Mouse (Mus musculus) forebrain, embryonic 16.5 days (tissue): Measurements from ENCODE around the gene Acp6. TPM values are rescaled to one million over a fixed set of nuclear protein-coding genes. Genes with fewer than 3 reads are reported as not detected.

Experiments used
- ATAC-seq: fragments of 200-750 bp; cut with Nextera tagmentation; 2 replicates; pipeline ENCODE4 v1.8.0; 2017; ENCODE audit warnings: mild to moderate bottlenecking, moderate library complexity
- H3K27ac ChIP-seq: fragments of 300-500 bp; sonication (generic); 2 replicates; pipeline ENCODE4 v1.5.1; 2014; ENCODE audit warnings: low read length, control low read depth
- H3K27me3 ChIP-seq: fragments of 300-500 bp; sonication (generic); replicated peaks from 2 replicates; pipeline ENCODE4 v1.6.1; 2014; ENCODE audit warnings: low read length; ENCODE audit not compliant: control insufficient read depth, insufficient read depth
- H3K36me3 ChIP-seq: fragments of 300-500 bp; sonication (generic); 2 replicates; pipeline ENCODE4 v1.6.1; 2014; ENCODE audit not compliant: control insufficient read depth, insufficient read depth
- H3K4me1 ChIP-seq: fragments of 300-500 bp; sonication (generic); replicated peaks from 2 replicates; pipeline ENCODE4 v1.6.1; 2014; ENCODE audit warnings: low read length; ENCODE audit not compliant: control insufficient read depth, insufficient read depth
- H3K4me2 ChIP-seq: fragments of 300-500 bp; sonication (generic); 2 replicates; pipeline ENCODE4 v1.6.1; 2014; ENCODE audit warnings: mild to moderate bottlenecking, low read length, control low read depth
- H3K4me3 ChIP-seq: fragments of 300-500 bp; sonication (generic); replicated peaks from 2 replicates; pipeline ENCODE4 v1.5.1; 2014; ENCODE audit warnings: mild to moderate bottlenecking, low read length, control low read depth
- H3K9ac ChIP-seq: fragments of 300-500 bp; sonication (generic); replicated peaks from 2 replicates; pipeline ENCODE4 v1.6.1; 2014; ENCODE audit warnings: low read depth, low read length, control low read depth
- H3K9me3 ChIP-seq: fragments of 300-500 bp; sonication (generic); 2 replicates; pipeline ENCODE4 v1.6.1; 2016; ENCODE audit warnings: low read length; ENCODE audit not compliant: control insufficient read depth
- WGBS: fragments of 180-500 bp; shearing (Covaris S2); extraction: QIAGEN DNeasy Blood & Tissue Kit; methylation state at CpG from one replicate; pipeline ENCODE4 v1.1.7; 2014; 5-methylcytosine and 5-hydroxymethylcytosine counted together
- polyA plus RNA-seq: library from polyadenylated mRNA; unstranded; fragments of >200 nt; fragmentation: Nextera tagmentation; extraction: Ambion mirVana; gene quantifications from 2 replicates; pipeline ENCODE4 v1.2.1, GENCODE M21; 2015

Gene Acp6
- polyA plus RNA-seq, 1 experiment from 2014 or later = 29.4 TPM

DNA sequence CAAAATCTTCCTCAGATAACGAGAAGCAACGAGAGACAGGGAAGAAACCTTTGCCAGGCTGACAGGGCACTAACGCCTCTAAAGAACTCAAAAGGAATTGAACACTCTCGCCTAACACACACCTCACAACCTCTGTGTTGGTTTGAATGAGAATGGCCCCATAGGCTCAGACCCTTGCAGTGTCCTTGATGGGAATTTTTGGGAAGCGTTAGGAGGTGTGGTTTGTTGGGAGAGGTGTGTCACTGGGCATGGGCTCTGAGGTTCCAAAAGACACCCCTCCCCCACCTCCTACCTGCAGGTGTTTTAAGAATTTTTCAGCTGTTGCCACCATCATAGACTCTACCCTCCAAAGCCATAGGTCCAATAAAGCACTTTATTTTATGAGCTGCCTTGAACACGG lies 20.3 kb downstream of the Acp6 start:
- Histone ChIP-seq H3K36me3 (no peaks in the 10 kb centered on the region), H3K4me2 (no peak overlapping the region), H3K4me3 (no peak overlapping the region), H3K9me3 (no peaks in the 10 kb centered on the region), H3K9ac (no peak overlapping the region), H3K27me3 (no peaks in the 10 kb centered on the region), H3K4me1 (no peaks in the 10 kb centered on the region), H3K27ac (no peak overlapping the region)
- ATAC-seq = no peak
- WGBS = 65% methylated on average over 6 of the region's 6 CpGs

DNA sequence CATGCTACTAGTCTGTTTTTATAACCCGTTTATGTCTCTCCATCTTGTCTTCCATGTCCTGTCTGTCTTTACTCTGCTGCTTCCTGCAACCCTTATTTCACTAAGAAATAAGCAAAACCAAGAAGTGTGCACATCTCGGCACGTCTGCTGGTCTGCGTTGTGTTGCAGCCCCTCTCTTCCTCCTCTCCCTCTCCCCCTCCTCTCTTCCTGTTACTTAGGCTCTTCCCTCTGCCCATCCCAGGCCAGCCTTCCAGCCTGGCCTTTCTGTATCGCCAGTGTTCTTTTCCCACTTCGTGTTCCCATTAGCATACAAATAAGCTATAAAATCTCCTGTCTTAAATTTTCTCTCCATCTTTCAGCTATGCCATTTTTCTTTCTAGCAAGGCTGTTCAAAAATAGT lies 21.9 kb downstream of the Acp6 start:
- ATAC-seq = no peak
- no peak overlapping the region for H3K4me3 ChIP-seq
- H3K4me2 ChIP-seq = no peak overlapping the region
- no peaks in the 10 kb centered on the region for H3K27me3 ChIP-seq
- H3K9me3 ChIP-seq = no peaks in the 10 kb centered on the region
- 56% methylated on average over 6 of the region's 6 CpGs for WGBS
- H3K27ac ChIP-seq = no peak overlapping the region
- no peaks in the 10 kb centered on the region for H3K36me3 ChIP-seq
- no peak overlapping the region for H3K9ac ChIP-seq
- no peaks in the 10 kb centered on the region for H3K4me1 ChIP-seq

DNA sequence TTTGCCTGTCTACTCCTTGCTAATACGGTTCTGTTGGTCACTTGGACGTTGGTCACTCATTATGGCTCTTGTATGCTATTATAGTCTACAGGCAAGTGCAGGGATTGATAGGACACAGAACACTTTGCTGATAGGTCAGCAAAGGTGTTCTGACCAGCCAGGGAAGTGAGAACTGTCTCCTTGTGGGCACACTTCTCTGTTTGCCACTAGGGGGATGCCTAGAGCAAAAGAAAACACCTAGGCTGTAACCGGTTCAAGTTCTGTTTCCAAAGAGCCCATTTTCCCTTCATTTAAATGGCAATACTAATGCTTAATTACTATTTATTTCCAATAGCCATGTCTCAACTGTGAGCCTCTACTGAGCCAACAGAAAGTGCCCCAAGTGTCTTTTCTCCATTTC lies 25.2 kb downstream of the Acp6 start:
- no peaks in the 10 kb centered on the region for H3K36me3 ChIP-seq
- ATAC-seq = no peak
- H3K27ac ChIP-seq = no peak overlapping the region
- no peaks in the 10 kb centered on the region for H3K9me3 ChIP-seq
- no peak overlapping the region for H3K4me3 ChIP-seq
- H3K4me1 ChIP-seq = no peaks in the 10 kb centered on the region
- H3K27me3 ChIP-seq = no peaks in the 10 kb centered on the region
- H3K4me2 ChIP-seq = no peak overlapping the region
- 53% methylated on average over 3 of the region's 3 CpGs for WGBS
- H3K9ac ChIP-seq = no peak overlapping the region

DNA sequence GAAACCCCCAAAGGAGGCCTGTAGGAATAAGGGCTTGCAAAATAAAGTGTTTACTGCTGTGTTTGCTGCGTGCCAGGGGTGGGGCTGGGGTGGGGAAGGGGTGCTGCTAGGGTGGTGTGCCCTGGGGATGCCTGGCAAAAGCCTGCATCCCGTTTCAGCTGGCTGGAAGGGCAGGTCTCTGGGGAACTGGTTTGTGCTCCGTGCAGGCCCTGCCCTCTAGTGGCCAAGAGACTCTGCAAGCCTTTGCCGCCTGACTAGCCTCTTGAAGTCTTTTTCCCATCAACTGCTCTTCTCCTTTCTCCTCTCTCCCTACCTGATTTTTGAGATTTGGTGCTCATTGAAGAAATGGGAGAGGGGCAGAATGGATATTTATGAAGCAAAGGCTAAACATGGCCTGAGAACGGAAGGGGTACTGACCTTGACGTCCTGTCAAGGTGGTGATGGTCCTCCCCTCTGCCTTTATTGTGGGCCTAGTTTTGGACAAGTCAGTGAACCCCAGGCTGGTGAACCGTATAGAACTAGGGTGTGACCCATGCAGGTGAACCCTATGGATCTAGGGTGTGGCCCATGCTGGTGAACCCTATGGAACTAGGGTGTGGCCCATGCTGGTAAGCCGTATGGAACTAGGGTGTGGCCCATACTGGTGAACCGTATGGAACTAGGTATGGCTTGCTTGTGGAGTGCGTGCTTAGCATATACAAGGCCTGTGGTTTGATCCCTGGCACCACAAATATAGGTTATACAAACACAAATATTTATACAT lies 26.7 kb downstream of the Acp6 start:
- Histone ChIP-seq H3K4me3 (no peak overlapping the region), H3K27ac (no peak overlapping the region), H3K9me3 (no peaks in the 10 kb centered on the region), H3K9ac (no peak overlapping the region), H3K4me2 (no peak overlapping the region), H3K4me1 (no peaks in the 10 kb centered on the region), H3K36me3 (no peaks in the 10 kb centered on the region), H3K27me3 (no peaks in the 10 kb centered on the region)
- ATAC-seq = peak; percentile 69
- WGBS = 42% methylated on average over 10 of the region's 10 CpGs

DNA sequence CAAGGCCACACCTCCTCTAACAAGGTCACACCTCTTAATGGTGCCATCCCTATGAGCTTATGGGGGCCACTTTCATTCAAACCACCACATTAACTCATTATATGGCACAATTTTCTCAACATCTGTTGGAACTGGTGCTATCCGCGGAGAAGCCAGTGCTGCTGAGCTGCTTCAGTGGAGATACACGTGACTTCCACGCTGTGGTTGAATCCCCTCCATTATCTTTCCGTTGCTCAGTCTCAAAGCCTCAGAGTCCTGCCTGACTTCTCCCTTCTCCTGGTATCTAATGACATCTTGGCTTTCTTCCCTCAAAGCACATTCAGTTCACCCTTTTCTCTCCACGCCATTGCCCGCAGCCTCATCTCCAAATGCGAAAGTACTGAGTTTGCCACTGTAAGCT lies 38.0 kb downstream of the Acp6 start:
- H3K9me3 ChIP-seq = no peaks in the 10 kb centered on the region
- H3K27me3 ChIP-seq = no peaks in the 10 kb centered on the region
- no peaks in the 10 kb centered on the region for H3K36me3 ChIP-seq
- H3K27ac ChIP-seq = no peak overlapping the region
- H3K4me2 ChIP-seq = no peak overlapping the region
- H3K9ac ChIP-seq = no peak overlapping the region
- H3K4me1 ChIP-seq = no peaks in the 10 kb centered on the region
- WGBS = 94% methylated on average over 8 of the region's 8 CpGs
- no peak for ATAC-seq
- H3K4me3 ChIP-seq = no peak overlapping the region

DNA sequence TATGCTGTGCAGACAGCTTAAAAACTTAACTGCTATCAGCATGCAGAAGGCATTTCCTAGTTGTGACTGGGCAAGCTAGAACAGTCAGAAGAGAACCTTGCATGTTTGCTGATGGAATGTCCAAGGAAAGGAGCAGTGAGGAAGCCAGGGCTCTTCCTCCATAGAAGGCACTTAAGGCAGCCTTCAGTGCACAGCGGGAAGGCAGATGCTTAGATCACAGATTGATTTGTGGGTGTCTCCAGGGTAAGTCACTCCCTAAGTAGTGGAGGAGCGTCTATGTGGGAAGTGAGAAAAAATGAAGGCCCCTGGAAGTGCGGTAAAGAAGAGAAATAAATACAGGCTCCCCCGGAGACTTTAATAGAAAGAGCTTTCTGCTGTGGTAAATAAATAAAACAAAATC lies 40.7 kb downstream of the Acp6 start:
- no peaks in the 10 kb centered on the region; the same call in 1 of the 2 replicates for H3K36me3 ChIP-seq
- no peak overlapping the region for H3K9ac ChIP-seq
- no peak overlapping the region for H3K4me2 ChIP-seq
- no peaks in the 10 kb centered on the region for H3K9me3 ChIP-seq
- 25% methylated on average over 4 of the region's 4 CpGs for WGBS
- no peak overlapping the region for H3K27ac ChIP-seq
- no peak for ATAC-seq
- no peak overlapping the region for H3K4me3 ChIP-seq
- no peaks in the 10 kb centered on the region for H3K27me3 ChIP-seq
- no peaks in the 10 kb centered on the region for H3K4me1 ChIP-seq

DNA sequence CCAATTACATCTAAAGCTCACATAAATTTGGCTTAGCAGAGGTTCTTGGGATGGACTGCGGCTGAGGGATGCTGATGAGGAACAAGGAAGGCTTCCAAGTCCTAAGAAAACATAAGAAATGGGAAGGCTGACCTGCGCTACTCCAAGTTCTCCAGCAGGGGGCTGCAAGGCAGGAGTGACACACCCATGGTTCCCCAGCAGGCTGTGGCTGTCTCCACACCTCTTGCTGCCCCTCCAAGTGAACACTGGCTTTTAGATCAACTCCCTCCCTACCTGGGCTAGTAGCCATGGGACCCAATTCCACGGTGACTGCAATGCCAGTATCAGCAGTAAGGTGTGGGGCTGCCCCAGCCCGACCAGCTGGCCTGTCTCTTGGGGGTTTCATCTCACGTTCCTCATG lies 43.4 kb downstream of the Acp6 start:
- no peaks in the 10 kb centered on the region for H3K27me3 ChIP-seq
- H3K4me1 ChIP-seq = no peaks in the 10 kb centered on the region
- 46% methylated on average over 5 of the region's 5 CpGs for WGBS
- no peak overlapping the region for H3K27ac ChIP-seq
- peaks cover 14% of the 10 kb centered on the region for H3K36me3 ChIP-seq
- H3K4me3 ChIP-seq = no peak overlapping the region
- H3K4me2 ChIP-seq = no peak overlapping the region
- peak; percentile 51; the same call in 1 of the 2 replicates for ATAC-seq
- H3K9me3 ChIP-seq = no peaks in the 10 kb centered on the region
- no peak overlapping the region for H3K9ac ChIP-seq

DNA sequence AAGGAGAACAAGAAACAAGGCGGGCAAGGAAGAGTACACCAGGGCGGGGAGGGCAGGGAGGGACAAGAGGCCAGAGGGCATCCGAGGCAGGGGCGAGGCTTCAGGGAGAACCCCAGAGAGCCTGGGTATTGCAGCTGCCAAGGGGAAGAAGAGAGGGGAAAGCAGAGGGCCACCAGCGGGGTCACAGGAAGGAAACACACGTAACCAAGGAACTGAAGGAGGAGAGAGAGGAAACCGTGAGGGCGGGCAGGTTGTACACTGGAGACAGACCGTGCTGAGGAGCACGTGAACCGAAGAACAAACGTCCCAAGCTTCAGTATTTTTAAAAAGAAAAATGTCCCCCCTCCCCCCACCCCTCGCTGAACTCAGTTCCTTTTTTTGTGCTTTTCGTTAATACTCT lies 45.3 kb downstream of the Acp6 start:
- Histone ChIP-seq H3K9ac (no peak overlapping the region), H3K4me2 (no peak overlapping the region), H3K4me1 (no peaks in the 10 kb centered on the region), H3K9me3 (no peaks in the 10 kb centered on the region), H3K36me3 (peaks cover 22% of the 10 kb centered on the region), H3K27ac (no peak overlapping the region), H3K4me3 (no peak overlapping the region), H3K27me3 (no peaks in the 10 kb centered on the region)
- no peak for ATAC-seq
- WGBS = 81% methylated on average over 14 of the region's 14 CpGs

DNA sequence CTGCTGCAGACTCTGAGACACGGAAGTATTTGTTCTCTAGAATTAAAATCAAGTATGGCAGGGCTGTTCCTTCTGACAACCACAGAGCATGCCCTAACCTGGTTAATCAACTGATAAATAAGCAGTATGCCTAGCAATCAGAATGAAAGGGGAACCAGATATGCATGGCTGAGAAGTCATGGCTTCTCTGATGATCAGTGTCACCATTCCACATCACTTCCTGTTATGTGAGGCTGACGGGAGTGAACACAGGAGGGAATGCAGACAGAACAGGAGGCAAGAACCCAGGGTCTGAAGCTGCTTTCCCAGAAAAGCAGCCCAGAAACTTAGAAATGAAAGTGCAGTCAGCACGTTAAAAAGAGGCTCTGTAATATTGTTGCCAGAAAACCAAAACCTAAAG lies 47.9 kb downstream of the Acp6 start:
- H3K9ac ChIP-seq = no peak overlapping the region
- H3K4me2 ChIP-seq = no peak overlapping the region
- WGBS = 81% methylated on average over 3 of the region's 3 CpGs
- no peaks in the 10 kb centered on the region for H3K9me3 ChIP-seq
- no peak for ATAC-seq
- H3K36me3 ChIP-seq = peaks cover 45% of the 10 kb centered on the region
- no peak overlapping the region for H3K27ac ChIP-seq
- no peaks in the 10 kb centered on the region for H3K27me3 ChIP-seq
- no peak overlapping the region for H3K4me3 ChIP-seq
- H3K4me1 ChIP-seq = no peaks in the 10 kb centered on the region

DNA sequence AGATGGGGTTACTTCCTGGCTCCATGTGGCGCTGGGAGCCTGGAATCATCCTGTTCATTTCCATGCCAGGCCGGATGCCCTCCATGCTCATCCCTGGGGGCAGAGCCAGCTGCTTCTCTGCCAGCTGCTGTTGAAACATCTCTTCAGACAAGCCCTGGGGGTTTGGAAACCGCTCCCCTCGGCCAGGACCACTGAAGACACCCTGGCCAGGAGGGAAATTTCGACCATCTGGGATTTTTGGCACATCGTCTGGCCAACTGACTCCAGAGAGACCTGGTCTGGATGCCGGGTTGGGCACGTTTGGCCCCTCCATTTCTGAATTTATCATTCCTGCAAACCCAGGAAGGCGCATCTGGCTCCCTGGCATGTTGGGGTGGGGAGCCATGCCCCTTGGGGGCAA lies 50.8 kb downstream of the Acp6 start:
- 90% methylated on average over 9 of the region's 9 CpGs for WGBS
- no peak for ATAC-seq
- no peaks in the 10 kb centered on the region for H3K4me1 ChIP-seq
- no peaks in the 10 kb centered on the region for H3K27me3 ChIP-seq
- H3K36me3 ChIP-seq = peaks cover 60% of the 10 kb centered on the region
- H3K4me3 ChIP-seq = no peak overlapping the region
- H3K9ac ChIP-seq = no peak overlapping the region
- H3K27ac ChIP-seq = no peak overlapping the region
- no peak overlapping the region for H3K4me2 ChIP-seq
- H3K9me3 ChIP-seq = no peaks in the 10 kb centered on the region
